Mouse (Mus musculus) hindbrain, embryonic 11.5 days (tissue): Measurements from ENCODE around the gene Mkks. TPM values are rescaled to one million over a fixed set of nuclear protein-coding genes. Genes with fewer than 3 reads are reported as not detected.
A peak's percentile ranks its signal among the peaks of the same experiment; 100 is the strongest.
"Not testable (repeated sequence)": the region's sequence is repeated elsewhere in the genome, so short reads cannot be mapped to it uniquely, and the experiment has no call there.

Experiments
- ATAC-seq: fragments of 200-750 bp; cut with Nextera tagmentation; 2 replicates; pipeline ENCODE4 v1.8.0; 2017; ENCODE audit warnings: mild to moderate bottlenecking, moderate TSS enrichment, moderate library complexity; ENCODE audit not compliant: low FRiP score
- DNase-seq: peaks from one replicate; pipeline ENCODE4 v3.0.0-alpha.2; 2015; ENCODE audit warnings: low spot score
- H3K27ac ChIP-seq: fragments of 300-500 bp; sonication (generic); 2 replicates; pipeline ENCODE4 v1.5.1; 2014; ENCODE audit warnings: mild to moderate bottlenecking, low read depth, low read length
- H3K27me3 ChIP-seq: fragments of 300-500 bp; sonication (generic); 2 replicates; pipeline ENCODE4 v1.6.1; 2014; ENCODE audit warnings: mild to moderate bottlenecking, low read length, moderate library complexity, mixed read lengths; ENCODE audit not compliant: control insufficient read depth, insufficient read depth
- H3K36me3 ChIP-seq: fragments of 300-500 bp; sonication (generic); 2 replicates; pipeline ENCODE4 v1.6.1; 2014; ENCODE audit warnings: mild to moderate bottlenecking, low read length, moderate library complexity, mixed read lengths; ENCODE audit not compliant: control insufficient read depth, insufficient read depth
- H3K4me1 ChIP-seq: fragments of 300-500 bp; sonication (generic); replicated peaks from 2 replicates; pipeline ENCODE4 v1.6.1; 2014; ENCODE audit warnings: low read length, mixed read lengths; ENCODE audit not compliant: control insufficient read depth, insufficient read depth
- H3K4me2 ChIP-seq: fragments of 300-500 bp; sonication (generic); replicated peaks from 2 replicates; pipeline ENCODE4 v1.6.1; 2014; ENCODE audit warnings: mild to moderate bottlenecking, low read depth, low read length
- H3K4me3 ChIP-seq: fragments of 300-500 bp; sonication (generic); 2 replicates; pipeline ENCODE4 v1.5.1; 2014; ENCODE audit warnings: low read depth, low read length
- H3K9ac ChIP-seq: fragments of 300-500 bp; sonication (generic); 2 replicates; pipeline ENCODE4 v1.6.1; 2014; ENCODE audit warnings: low read depth, low read length
- H3K9me3 ChIP-seq: fragments of 300-500 bp; sonication (generic); 2 replicates; pipeline ENCODE4 v1.6.1; 2016; ENCODE audit warnings: low read length; ENCODE audit not compliant: control insufficient read depth
- WGBS: fragments of 180-500 bp; shearing (Covaris S2); extraction: QIAGEN DNeasy Blood & Tissue Kit; methylation state at CpG from one replicate; pipeline ENCODE4 v1.1.7; 2014; 5-methylcytosine and 5-hydroxymethylcytosine counted together
- polyA plus RNA-seq: library from polyadenylated mRNA; unstranded; fragments of >200 nt; fragmentation: Nextera tagmentation; extraction: Ambion mirVana; gene quantifications from 2 replicates; pipeline ENCODE4 v1.2.1, GENCODE M21; 2014

Mkks gene
- polyA plus RNA-seq, 1 experiment from 2014 or later = 18.3 TPM

- Histone ChIP-seq H3K4me3 (no peak overlapping the region), H3K4me1 (0 out of 2 replicates have a peak, but pooled peaks cover 3% of the 10 kb centered on the region), H3K27ac (no peak overlapping the region), H3K4me2 (no peak overlapping the region), H3K9me3 (no peaks in the 10 kb centered on the region), H3K36me3 (no peaks in the 10 kb centered on the region), H3K9ac (no peak overlapping the region), H3K27me3 (no peaks in the 10 kb centered on the region)
- WGBS = 29% methylated on average over 4 of the region's 4 CpGs
- peak; percentile 43; the same call in 1 of the 2 replicates for ATAC-seq
- DNase-seq = peak; percentile 25
Observed at GRCm38 (mm10) chr2:136911958-136912411, 20.8 kb upstream of the Mkks start.

DNA sequence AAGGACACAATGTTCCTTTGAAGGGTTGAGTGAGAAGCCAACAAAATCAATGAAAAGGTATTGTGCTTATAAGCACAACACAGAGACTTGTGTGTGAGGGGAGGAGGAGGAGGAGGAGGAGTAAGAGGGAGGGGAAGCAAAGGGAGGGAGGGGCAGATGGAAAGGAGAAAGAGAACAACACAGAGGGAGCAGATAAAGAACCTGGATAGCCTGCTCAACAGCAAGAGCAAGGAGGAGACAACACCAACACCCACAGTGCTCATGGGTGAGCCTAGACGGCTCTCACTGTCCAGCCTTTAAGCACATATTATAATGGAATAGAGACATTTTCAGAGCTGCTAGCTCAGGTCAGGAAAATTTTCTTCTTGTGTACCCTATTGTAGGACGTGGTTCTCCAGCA is 18.1 kb upstream of the Mkks start:
- Histone ChIP-seq H3K36me3 (no peaks in the 10 kb centered on the region), H3K4me1 (0 out of 2 replicates have a peak, but pooled peaks cover 3% of the 10 kb centered on the region), H3K4me2 (no peak overlapping the region), H3K9ac (no peak overlapping the region), H3K27me3 (no peaks in the 10 kb centered on the region), H3K9me3 (no peaks in the 10 kb centered on the region), H3K4me3 (no peak overlapping the region), H3K27ac (no peak overlapping the region)
- DNase-seq (no peak), ATAC-seq (no peak)
- 75% methylated on average over 2 of the region's 2 CpGs for WGBS

DNA sequence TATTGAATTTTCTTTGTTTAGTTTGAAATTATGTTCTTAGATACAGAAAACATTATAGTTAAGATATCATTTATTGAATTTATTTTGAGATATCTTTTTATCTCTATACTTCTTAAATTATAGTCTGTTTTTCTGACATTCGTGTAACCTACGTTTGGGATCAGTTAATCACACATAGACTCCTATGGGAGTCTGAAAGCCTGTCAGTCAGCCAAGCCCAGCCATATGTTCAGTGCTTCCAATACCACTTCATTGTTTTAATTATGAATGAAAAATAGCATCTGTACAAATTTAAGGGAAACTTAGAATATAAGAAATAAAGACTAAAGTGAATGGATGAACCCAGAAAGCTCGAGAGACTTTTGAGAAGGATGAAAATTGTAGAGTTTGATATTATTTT is 17.4 kb upstream of the Mkks start:
- no peaks in the 10 kb centered on the region for H3K9me3 ChIP-seq
- no peak for DNase-seq
- H3K4me1 ChIP-seq = 0 out of 2 replicates have a peak, but pooled peaks cover 3% of the 10 kb centered on the region
- no peak overlapping the region for H3K9ac ChIP-seq
- no peaks in the 10 kb centered on the region for H3K36me3 ChIP-seq
- WGBS = 75% methylated on average over 3 of the region's 3 CpGs
- ATAC-seq = no peak
- H3K27ac ChIP-seq = no peak overlapping the region
- H3K4me2 ChIP-seq = no peak overlapping the region
- no peaks in the 10 kb centered on the region for H3K27me3 ChIP-seq
- no peak overlapping the region for H3K4me3 ChIP-seq

- Histone ChIP-seq H3K36me3 (no peaks in the 10 kb centered on the region), H3K27me3 (no peaks in the 10 kb centered on the region), H3K27ac (no peak overlapping the region), H3K4me1 (no peaks in the 10 kb centered on the region), H3K9ac (no peak overlapping the region), H3K9me3 (no peaks in the 10 kb centered on the region), H3K4me3 (no peak overlapping the region), H3K4me2 (no peak overlapping the region)
- no peak for DNase-seq
- ATAC-seq = no peak
- WGBS = 73% methylated on average over 2 of the region's 2 CpGs
Observed at GRCm38 (mm10) chr2:136896131-136896530, 4.9 kb upstream of the Mkks start.

DNA sequence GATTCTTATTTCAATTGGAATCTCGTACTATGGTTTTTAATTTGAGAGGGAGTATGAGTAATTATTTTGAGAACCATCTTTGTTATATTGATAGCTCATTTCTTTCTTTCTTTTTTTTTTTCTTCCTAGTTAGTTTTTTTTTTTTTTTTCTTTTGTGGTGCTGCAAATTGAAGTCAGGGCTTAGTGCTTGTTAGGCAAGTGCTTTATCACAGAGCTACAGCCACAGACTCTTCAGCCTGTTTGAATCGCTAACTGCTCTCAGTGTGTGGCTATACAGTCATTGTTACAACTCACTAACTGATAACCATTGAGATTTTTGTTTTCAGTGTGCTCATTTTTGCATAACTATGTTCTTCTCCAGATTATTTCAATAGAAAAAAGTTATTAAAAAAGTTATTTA is 3.3 kb upstream of the Mkks start:
- Histone ChIP-seq H3K4me3 (no peak overlapping the region), H3K36me3 (no peaks in the 10 kb centered on the region), H3K4me1 (no peaks in the 10 kb centered on the region), H3K27ac (no peak overlapping the region), H3K9me3 (no peaks in the 10 kb centered on the region), H3K27me3 (no peaks in the 10 kb centered on the region), H3K9ac (no peak overlapping the region), H3K4me2 (no peak overlapping the region)
- DNase-seq (no peak), ATAC-seq (no peak)
- WGBS = 63% methylated on average over 2 of the region's 2 CpGs

GRCm38 (mm10) chr2:136891951-136892371 is 772 bp upstream of the Mkks start:
- H3K27ac ChIP-seq = peak overlapping the region; percentile 83
- no peaks in the 10 kb centered on the region for H3K27me3 ChIP-seq
- H3K36me3 ChIP-seq = no peaks in the 10 kb centered on the region
- H3K4me2 ChIP-seq = peak overlapping the region; percentile 34
- H3K9ac ChIP-seq = peak overlapping the region; percentile 71
- no peaks in the 10 kb centered on the region for H3K9me3 ChIP-seq
- peak overlapping the region; percentile 74 for H3K4me3 ChIP-seq
- ATAC-seq (peak; percentile 78), DNase-seq (peak; percentile 94)
- WGBS = under 1% methylated on average over 23 of the region's 23 CpGs
- H3K4me1 ChIP-seq = no peaks in the 10 kb centered on the region

GRCm38 (mm10) chr2:136890716-136891067 is 497 bp downstream of the Mkks start:
- peak overlapping the region; percentile 74 for H3K4me3 ChIP-seq
- H3K4me1 ChIP-seq, DNase-seq, H3K27me3 ChIP-seq, H3K36me3 ChIP-seq, H3K9me3 ChIP-seq: not testable (repeated sequence)
- ATAC-seq = peak; percentile 81
- peak overlapping the region; percentile 80 for H3K9ac ChIP-seq
- WGBS = 7% methylated on average over 15 of the region's 15 CpGs
- H3K4me2 ChIP-seq = peak overlapping the region; percentile 37
- H3K27ac ChIP-seq = peak overlapping the region; percentile 83

DNA sequence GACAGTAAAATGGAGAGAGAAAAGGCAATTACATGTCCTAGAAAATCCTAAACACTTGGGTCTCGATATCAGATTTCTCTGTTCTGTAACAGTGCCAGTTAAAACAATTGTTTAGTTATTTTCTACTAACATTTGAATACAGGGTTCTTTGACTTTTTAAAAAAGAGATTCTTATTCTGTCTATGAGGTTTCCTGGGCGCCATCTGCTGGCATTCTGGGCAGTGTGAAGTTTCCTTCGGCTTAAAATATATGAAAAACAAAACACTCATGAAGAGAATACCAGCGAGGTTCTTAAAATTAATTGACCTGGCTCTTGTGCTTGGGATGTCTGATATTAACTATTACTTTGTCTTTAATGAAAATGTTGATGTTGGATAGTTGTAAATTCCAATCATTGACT is 4.3 kb downstream of the Mkks start:
- Histone ChIP-seq H3K27ac (no peak overlapping the region), H3K9ac (no peak overlapping the region), H3K9me3 (no peaks in the 10 kb centered on the region), H3K4me3 (no peak overlapping the region), H3K36me3 (no peaks in the 10 kb centered on the region), H3K27me3 (no peaks in the 10 kb centered on the region), H3K4me2 (no peak overlapping the region), H3K4me1 (no peaks in the 10 kb centered on the region)
- ATAC-seq = no peak
- 74% methylated on average over 4 of the region's 4 CpGs for WGBS
- DNase-seq = peak; percentile 28

DNA sequence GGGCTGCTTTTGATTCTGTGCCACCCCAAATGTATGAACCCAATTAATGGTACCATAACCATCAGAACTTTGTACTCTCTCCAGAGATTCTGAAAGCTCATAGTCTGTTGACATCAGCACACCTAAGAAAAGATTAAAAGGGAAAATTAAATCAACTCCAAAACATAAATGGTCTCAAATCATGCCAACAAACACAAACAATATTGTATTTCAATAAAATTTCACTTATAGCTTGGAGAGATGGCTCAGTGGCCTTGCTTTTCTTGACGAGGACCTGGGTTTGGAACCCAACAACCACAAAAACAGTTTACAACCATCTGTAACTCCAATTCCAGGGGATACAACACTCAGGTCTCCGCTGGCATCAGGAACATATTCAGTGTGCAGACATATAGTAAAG is 5.6 kb downstream of the Mkks start, which contains the start of gene AL731706.2:
AL731706.2 (minus strand) TSS at position 101 of the 400 bp plus-strand sequence.
- 95% methylated on average over 2 of the region's 2 CpGs for WGBS
- no peak for ATAC-seq
- Histone ChIP-seq H3K27me3 (no peaks in the 10 kb centered on the region), H3K4me2 (no peak within 1 kb of the TSS), H3K4me3 (no peak within 1 kb of the TSS), H3K36me3 (no peaks in the 10 kb centered on the region), H3K27ac (no peak within 1 kb of the TSS), H3K4me1 (no peaks in the 10 kb centered on the region), H3K9ac (no peak within 1 kb of the TSS), H3K9me3 (no peaks in the 10 kb centered on the region)
- DNase-seq = no peak
